Mouse (Mus musculus): ENCODE data around the gene Stk38.

DNA sequence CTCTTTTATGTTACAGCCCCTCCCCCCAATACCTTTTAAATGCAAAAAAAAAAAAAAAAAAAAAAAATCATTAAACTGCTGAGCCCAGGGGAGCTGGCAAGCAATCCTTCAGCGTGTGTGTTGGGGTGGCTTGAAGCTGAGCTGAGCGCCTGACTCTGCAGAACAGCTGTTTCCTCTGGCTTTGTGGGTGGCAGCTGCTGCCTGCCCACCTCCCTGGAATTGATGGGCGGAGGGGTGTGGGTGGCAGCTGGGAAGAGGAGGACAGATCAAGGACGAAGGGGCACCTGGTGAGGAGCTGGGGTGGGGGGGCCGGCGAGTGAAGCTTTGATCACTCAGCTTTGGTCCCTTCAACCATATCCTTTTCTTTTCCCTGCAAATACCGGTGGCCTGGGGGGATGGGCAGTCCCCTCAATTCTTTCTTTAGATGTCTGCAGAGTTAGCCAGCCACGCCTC lies 48.9 kb upstream of the Stk38 start:
- TF ChIP-seq POLR2A (IDR thresholded peaks at IDR 0.05; ENCODE audit: borderline replicate concordance, extremely low read depth, low read depth, low read length) (no peak), CTCF (IDR thresholded peaks at IDR 0.05; ENCODE audit: insufficient read depth, low read length) (no peak)
